Mouse (Mus musculus) v-Abl transformed pro-B cells (cell line): ENCODE results near the gene H2al1g.

Experiments
- in situ Hi-C, 2 experiments: fragments of 400-800 bp; cut with MboI; formaldehyde crosslinking; loops; one replicate each; pipeline ENCODE4 v1.15.1; 2025; ENCODE audit not compliant: unreplicated experiment in 2 of 2

The H2al1g gene

GRCm38 (mm10) chrX:11365151-11365550, 47.1 kb downstream of the H2al1g start:
- in situ Hi-C loops = loop anchor here in 1 of 2 experiments (25.0 kb wide), 1 partner anchor 103 kb away; no protein-coding TSS in a partner anchor
